Mouse (Mus musculus) forebrain, embryonic 10.5 days (tissue): ENCODE measurements around the gene Cul7. TPM values are rescaled to one million over a fixed set of nuclear protein-coding genes. Genes with fewer than 3 reads are reported as not detected.

ENCODE experiments used
- DNase-seq: peaks from one replicate; pipeline ENCODE4 v3.0.0-alpha.2; 2017; ENCODE audit warnings: low spot score; ENCODE audit errors: extremely low spot score
- H3K27ac ChIP-seq: fragments of 300-500 bp; sonication (generic); 2 replicates; pipeline ENCODE4 v1.5.1; 2016; ENCODE audit warnings: mild to moderate bottlenecking
- H3K27me3 ChIP-seq: fragments of 300-500 bp; sonication (generic); 2 replicates; pipeline ENCODE4 v1.6.1; 2016; ENCODE audit warnings: mild to moderate bottlenecking; ENCODE audit not compliant: poor library complexity, severe bottlenecking
- H3K36me3 ChIP-seq: fragments of 300-500 bp; sonication (generic); replicated peaks from 2 replicates; pipeline ENCODE4 v1.6.1; 2016; ENCODE audit warnings: mild to moderate bottlenecking, moderate library complexity
- H3K4me1 ChIP-seq: fragments of 300-500 bp; sonication (generic); 2 replicates; pipeline ENCODE4 v1.6.1; 2016
- H3K4me3 ChIP-seq: fragments of 300-500 bp; sonication (generic); 2 replicates; pipeline ENCODE4 v1.5.1; 2016; ENCODE audit warnings: mild to moderate bottlenecking, moderate library complexity
- H3K9me3 ChIP-seq: fragments of 300-500 bp; sonication (generic); 2 replicates; pipeline ENCODE4 v1.6.1; 2016; ENCODE audit warnings: mild to moderate bottlenecking, moderate library complexity
- WGBS: fragments of 180-500 bp; shearing (Covaris S2); methylation state at CpG from one replicate; pipeline ENCODE4 v1.1.7; 2016; 5-methylcytosine and 5-hydroxymethylcytosine counted together
- polyA plus RNA-seq: library from polyadenylated mRNA; unstranded; fragments of >200 nt; fragmentation: Nextera tagmentation; extraction: Ambion mirVana; gene quantifications from 2 replicates; pipeline ENCODE4 v1.2.1, GENCODE M21; 2016

Cul7 gene
- polyA plus RNA-seq, 1 experiment from 2014 or later: 40.9 TPM

GRCm38 (mm10) chr17:46618769-46619682 is 31.1 kb upstream of the Cul7 start:
- Histone ChIP-seq H3K4me1 (peaks cover 96% of the 10 kb centered on the region), H3K9me3 (0 out of 2 replicates have a peak, but pooled peaks cover 4% of the 10 kb centered on the region), H3K27me3 (no peaks in the 10 kb centered on the region), H3K27ac (peak overlapping the region; percentile 96), H3K4me3 (peak overlapping the region; percentile 44), H3K36me3 (peaks cover 13% of the 10 kb centered on the region)
- DNase-seq: peak; percentile 68
- 2% methylated on average over 27 of the region's 27 CpGs for WGBS

GRCm38 (mm10) chr17:46619683-46620357 is 30.3 kb upstream of the Cul7 start:
- Histone ChIP-seq H3K36me3 (peaks cover 13% of the 10 kb centered on the region), H3K4me1 (peaks cover 97% of the 10 kb centered on the region), H3K27ac (peak overlapping the region; percentile 96), H3K27me3 (no peaks in the 10 kb centered on the region), H3K9me3 (0 out of 2 replicates have a peak, but pooled peaks cover 4% of the 10 kb centered on the region), H3K4me3 (peak overlapping the region; percentile 44)
- WGBS: 29% methylated on average over 16 of the region's 16 CpGs
- DNase-seq: no peak

- DNase-seq: no peak
- H3K27ac ChIP-seq: no peak overlapping the region
- WGBS: 83% methylated on average over 15 of the region's 15 CpGs
- peaks cover 99% of the 10 kb centered on the region for H3K4me1 ChIP-seq
- peaks cover 10% of the 10 kb centered on the region for H3K36me3 ChIP-seq
- 0 out of 2 replicates have a peak, but pooled peaks cover 4% of the 10 kb centered on the region for H3K9me3 ChIP-seq
- H3K4me3 ChIP-seq: no peak overlapping the region
- H3K27me3 ChIP-seq: no peaks in the 10 kb centered on the region
These were observed 28.8 kb upstream of the Cul7 start for GRCm38 (mm10) chr17:46621324-46621723.

- no peak for DNase-seq
- Histone ChIP-seq H3K27ac (peak overlapping the region; percentile 48), H3K9me3 (0 out of 2 replicates have a peak, but pooled peaks cover 4% of the 10 kb centered on the region), H3K27me3 (no peaks in the 10 kb centered on the region), H3K4me1 (peaks cover 99% of the 10 kb centered on the region), H3K36me3 (peaks cover 10% of the 10 kb centered on the region), H3K4me3 (no peak overlapping the region; the same call in 1 of the 2 replicates)
- 85% methylated on average over 11 of the region's 11 CpGs for WGBS
These were observed 27.9 kb upstream of the Cul7 start for GRCm38 (mm10) chr17:46622269-46622668.

GRCm38 (mm10) chr17:46623819-46624557 is 26.1 kb upstream of the Cul7 start:
- H3K9me3 ChIP-seq: 0 out of 2 replicates have a peak, but pooled peaks cover 4% of the 10 kb centered on the region
- WGBS: 47% methylated on average over 10 of the region's 10 CpGs
- H3K4me3 ChIP-seq: peak overlapping the region; percentile 8; the same call in 1 of the 2 replicates
- no peak for DNase-seq
- H3K27me3 ChIP-seq: no peaks in the 10 kb centered on the region
- peak overlapping the region; percentile 48 for H3K27ac ChIP-seq
- H3K4me1 ChIP-seq: peaks cover 93% of the 10 kb centered on the region
- peaks cover 10% of the 10 kb centered on the region for H3K36me3 ChIP-seq

GRCm38 (mm10) chr17:46624598-46624997 is 25.5 kb upstream of the Cul7 start:
- WGBS: 64% methylated on average over 12 of the region's 12 CpGs
- Histone ChIP-seq H3K4me3 (peak overlapping the region; percentile 8; the same call in 1 of the 2 replicates), H3K4me1 (peaks cover 91% of the 10 kb centered on the region)

GRCm38 (mm10) chr17:46627409-46627808 is 22.7 kb upstream of the Cul7 start:
- Histone ChIP-seq H3K36me3 (peaks cover 16% of the 10 kb centered on the region), H3K27me3 (no peaks in the 10 kb centered on the region), H3K27ac (peak overlapping the region; percentile 96; the same call in 1 of the 2 replicates), H3K4me1 (peaks cover 82% of the 10 kb centered on the region), H3K9me3 (no peaks in the 10 kb centered on the region), H3K4me3 (peak overlapping the region; percentile 90)
- DNase-seq: no peak
- 72% methylated on average over 6 of the region's 6 CpGs for WGBS

More at GRCm38 (mm10) chr17:46624598-46624997, 25.5 kb upstream of the Cul7 start:
- no peak for DNase-seq
- H3K9me3 ChIP-seq: 0 out of 2 replicates have a peak, but pooled peaks cover 4% of the 10 kb centered on the region
- peak overlapping the region; percentile 48 for H3K27ac ChIP-seq
- H3K36me3 ChIP-seq: peaks cover 10% of the 10 kb centered on the region
- no peaks in the 10 kb centered on the region for H3K27me3 ChIP-seq

- H3K27me3 ChIP-seq: no peaks in the 10 kb centered on the region
- DNase-seq: peak; percentile 62
- H3K27ac ChIP-seq: peak overlapping the region; percentile 96
- H3K4me3 ChIP-seq: peak overlapping the region; percentile 90
- peaks cover 24% of the 10 kb centered on the region for H3K36me3 ChIP-seq
- 0% methylated on average over 13 of the region's 13 CpGs for WGBS
- no peaks in the 10 kb centered on the region for H3K9me3 ChIP-seq
- peaks cover 72% of the 10 kb centered on the region for H3K4me1 ChIP-seq
These were observed 21.7 kb upstream of the Cul7 start for GRCm38 (mm10) chr17:46628471-46628790.

GRCm38 (mm10) chr17:46628791-46629684 is 21.1 kb upstream of the Cul7 start, which contains the start of gene Ptk7:
Gene Ptk7 (minus strand): TSS chr17:46629504.
- WGBS: under 1% methylated on average over 84 of the region's 90 CpGs
- peak within 1 kb of the TSS; percentile 90 for H3K4me3 ChIP-seq
- no peaks in the 10 kb centered on the region for H3K9me3 ChIP-seq
- peaks cover 66% of the 10 kb centered on the region for H3K4me1 ChIP-seq
- peak; percentile 92 for DNase-seq
- peak within 1 kb of the TSS; percentile 96 for H3K27ac ChIP-seq
- no peaks in the 10 kb centered on the region for H3K27me3 ChIP-seq
- H3K36me3 ChIP-seq: peaks cover 30% of the 10 kb centered on the region

GRCm38 (mm10) chr17:46629685-46630441 is 20.3 kb upstream of the Cul7 start:
- 9% methylated on average over 12 of the region's 12 CpGs for WGBS
- peaks cover 58% of the 10 kb centered on the region for H3K4me1 ChIP-seq
- DNase-seq: no peak

More at GRCm38 (mm10) chr17:46629685-46630441, 20.3 kb upstream of the Cul7 start:
- H3K4me3 ChIP-seq: peak overlapping the region; percentile 90
- H3K27ac ChIP-seq: peak overlapping the region; percentile 96
- peaks cover 32% of the 10 kb centered on the region for H3K36me3 ChIP-seq
- H3K27me3 ChIP-seq: no peaks in the 10 kb centered on the region
- H3K9me3 ChIP-seq: no peaks in the 10 kb centered on the region
